Mouse (Mus musculus) induced T-regulatory cell, adult 2 months (primary cell): Measurements from ENCODE around the gene Hexim2.

Experiments used
- DNase-seq: peaks from one replicate; pipeline ENCODE4 v3.0.0-alpha.2; 2012; ENCODE audit warnings: low read depth

Hexim2 gene

DNA sequence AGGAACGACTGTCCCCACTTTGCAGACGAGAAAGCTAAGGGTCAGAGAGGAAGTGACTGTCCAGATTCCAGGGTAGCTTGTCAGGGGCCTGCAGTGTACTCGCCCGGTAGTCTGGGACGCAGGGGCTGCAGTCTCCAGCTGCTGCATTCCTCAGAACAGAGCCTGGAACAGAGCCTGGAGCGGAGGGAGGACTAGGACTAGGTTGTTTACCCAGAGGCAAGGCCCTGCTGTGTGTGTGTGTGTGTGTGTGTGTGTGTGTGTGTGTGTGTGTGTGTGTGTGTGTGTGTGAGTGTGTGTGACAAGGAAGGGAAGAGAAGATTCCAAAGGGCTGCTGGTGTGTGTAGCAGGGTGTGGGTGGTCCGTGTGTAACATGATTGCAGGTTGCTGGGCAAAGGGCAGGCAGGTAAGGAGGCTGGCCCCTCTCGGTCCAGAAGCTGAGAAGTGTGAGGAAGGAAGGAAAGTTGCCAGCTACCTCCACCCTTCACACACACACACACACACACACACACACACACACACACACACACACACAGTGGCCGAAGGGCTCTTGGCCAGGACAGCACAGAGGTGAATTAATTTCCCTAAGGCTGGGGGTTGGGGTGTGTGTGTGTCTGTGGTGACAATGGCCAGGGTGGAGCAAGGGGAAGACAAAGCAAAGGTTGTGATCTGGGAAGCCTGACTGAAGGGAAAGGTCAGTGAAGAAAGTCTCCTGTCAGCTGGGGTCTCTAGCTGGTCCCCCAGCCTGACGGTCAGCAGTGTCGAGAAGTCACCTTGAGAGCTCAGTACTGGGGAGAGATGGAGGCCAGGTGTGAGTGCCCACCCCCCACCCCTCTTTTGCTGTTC is 9.1 kb downstream of the Hexim2 start:
- no peak for DNase-seq

DNA sequence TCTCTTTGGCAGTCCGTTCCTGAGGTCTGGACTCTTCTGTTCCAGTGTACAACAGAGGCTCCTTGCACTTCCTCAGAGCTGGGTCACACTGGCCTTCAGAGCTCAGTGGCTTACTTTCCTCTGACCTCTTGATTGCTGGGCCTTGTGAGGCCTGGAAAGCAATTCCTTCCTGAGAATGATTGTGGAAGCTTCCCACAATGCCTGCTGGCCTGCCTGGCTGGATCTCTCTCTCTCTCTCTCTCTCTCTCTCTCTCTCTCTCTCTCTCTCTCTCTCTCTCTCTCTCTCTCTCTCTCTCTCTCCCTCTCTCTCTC is 9.7 kb downstream of the Hexim2 start:
- DNase-seq: no peak

DNA sequence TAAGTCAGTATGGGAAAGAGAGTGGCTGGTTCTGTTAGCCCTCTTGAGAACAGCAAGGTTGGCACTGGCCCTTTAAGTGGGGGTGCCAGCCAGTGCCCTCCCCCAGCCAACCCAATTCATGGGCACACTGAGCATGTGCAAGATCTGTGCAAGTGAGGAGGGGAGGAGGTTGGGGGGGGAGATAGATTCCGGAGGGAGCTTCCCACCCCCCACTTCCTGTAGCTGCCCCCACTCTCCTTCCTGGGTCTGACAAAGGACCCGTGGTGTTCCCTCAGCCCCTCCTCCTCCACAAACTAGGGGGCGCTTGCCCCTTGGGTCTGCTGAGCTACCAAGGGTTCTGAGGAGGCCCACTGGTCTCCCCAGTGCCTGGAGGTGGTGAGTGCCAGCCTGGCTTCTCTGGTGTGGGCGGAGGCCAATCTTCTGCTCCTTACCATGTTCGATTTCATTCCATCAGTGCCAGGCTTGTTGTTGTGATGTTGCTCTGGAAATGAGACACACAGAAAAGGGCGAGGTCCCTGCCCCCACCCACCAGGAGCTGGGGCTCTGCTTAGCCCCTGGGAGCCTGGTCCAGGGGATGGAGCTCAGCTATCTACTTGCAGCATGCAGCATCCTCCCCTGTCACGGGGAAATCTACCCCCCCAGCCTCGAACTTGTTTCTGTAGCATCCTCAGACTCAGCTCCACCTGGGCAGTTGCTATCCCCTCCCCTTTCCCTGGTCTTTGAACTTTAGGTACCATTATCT is 10.4 kb downstream of the Hexim2 start:
- DNase-seq: peak; percentile 81

DNA sequence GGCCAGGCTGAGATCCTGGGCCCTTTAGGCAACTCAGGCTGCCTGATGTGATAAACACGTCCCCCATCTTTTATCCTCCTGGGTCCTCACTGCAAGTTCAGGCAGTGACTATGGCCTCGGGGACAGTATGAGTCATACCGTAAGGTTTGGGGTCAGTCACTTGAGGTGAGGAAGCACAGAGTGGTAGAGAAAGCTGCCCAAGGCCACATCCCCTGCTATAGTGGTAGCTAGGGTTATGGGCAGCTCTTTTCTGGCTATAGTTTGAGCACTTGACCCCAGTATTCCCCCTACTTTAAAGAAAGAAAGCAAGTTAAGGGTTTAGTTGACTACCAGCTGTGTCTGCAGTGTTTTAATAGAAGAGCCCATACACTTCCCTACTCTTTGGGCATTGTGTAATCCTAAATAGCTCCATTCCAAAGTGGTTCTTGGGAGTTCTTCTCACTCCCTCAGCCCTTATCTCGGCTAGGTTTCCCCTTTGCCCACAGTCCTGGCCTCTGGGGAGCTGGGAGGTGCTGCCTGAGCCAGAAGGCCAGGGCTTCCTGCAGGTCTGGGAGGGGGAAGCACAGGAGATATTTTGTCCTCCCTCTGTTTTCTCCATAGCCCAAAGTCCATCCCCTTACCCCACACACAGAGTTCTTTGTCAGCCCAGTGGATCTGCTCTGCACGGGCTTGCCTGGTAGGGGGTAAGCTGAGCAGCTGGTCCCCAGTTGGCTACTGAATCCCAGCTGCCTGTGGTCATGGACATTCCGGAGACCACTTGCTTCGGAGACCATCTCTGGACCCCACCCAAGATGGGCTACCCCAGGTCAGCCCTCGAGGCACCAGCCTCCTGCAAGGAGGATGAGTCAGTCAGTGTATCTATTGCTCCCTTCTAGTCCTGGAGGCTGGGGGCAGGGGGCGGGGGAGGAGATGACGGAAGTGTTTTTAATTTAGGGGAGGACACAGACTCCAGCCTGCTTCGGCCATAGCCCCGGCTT is 12.4 kb downstream of the Hexim2 start:
- no peak for DNase-seq

DNA sequence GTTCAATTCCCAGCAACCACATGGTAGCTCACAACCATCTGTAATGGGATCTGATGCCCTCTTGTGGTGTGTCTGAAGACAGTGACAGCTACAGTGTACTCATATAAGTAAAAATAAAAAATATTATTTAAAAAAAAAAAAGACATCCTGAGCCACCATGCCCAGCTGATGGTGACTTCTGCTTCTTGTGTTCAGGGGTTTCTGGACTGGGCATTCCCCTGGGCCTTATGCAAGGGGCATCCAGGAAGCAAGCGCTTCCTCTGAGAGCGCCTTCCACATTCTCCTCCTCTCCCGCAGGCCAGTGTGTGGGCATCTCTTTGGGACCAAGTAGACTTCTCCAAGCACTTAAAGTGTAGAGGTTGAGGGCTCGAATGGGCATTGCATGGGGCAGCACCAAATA is 14.2 kb downstream of the Hexim2 start:
- DNase-seq: no peak

DNA sequence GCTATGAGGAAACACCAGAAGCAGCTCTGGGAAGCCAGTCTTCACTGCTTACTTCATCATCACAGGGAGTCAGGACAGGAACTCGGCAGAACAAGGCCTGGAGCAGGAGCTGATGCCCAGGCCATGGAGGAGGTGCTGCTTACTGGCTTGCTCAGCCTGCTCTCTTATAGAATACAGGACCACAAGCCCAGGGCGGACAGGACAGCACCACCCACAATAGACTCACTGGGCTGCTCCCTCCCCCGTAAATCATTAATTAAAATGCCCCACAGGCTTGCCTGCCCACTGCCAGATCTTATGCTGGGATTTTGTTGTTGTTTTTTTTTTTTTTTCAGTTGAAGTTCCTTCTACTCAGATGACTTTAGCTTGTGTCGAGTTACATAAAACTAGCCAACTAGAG is 15.5 kb downstream of the Hexim2 start:
- DNase-seq: no peak

DNA sequence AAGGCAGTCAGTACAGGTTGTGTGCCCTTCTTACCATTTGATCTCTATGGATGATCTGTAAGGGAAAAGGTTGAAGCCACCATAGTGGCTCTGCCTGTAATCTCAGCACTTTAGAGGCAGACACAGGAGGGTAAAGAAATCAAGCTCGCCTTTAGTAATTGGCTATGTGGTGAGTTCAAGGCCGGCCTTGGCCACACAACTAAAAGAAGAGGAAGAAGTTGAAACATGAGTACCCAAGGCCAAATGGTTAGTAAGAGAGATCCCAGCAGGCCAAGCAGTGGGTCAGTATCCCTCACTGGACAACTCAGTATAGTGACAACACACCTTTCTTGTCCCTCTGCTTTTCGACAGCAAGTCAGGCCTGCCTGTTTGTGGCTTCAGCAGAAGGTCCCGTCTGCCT is 17.5 kb downstream of the Hexim2 start:
- DNase-seq: no peak

DNA sequence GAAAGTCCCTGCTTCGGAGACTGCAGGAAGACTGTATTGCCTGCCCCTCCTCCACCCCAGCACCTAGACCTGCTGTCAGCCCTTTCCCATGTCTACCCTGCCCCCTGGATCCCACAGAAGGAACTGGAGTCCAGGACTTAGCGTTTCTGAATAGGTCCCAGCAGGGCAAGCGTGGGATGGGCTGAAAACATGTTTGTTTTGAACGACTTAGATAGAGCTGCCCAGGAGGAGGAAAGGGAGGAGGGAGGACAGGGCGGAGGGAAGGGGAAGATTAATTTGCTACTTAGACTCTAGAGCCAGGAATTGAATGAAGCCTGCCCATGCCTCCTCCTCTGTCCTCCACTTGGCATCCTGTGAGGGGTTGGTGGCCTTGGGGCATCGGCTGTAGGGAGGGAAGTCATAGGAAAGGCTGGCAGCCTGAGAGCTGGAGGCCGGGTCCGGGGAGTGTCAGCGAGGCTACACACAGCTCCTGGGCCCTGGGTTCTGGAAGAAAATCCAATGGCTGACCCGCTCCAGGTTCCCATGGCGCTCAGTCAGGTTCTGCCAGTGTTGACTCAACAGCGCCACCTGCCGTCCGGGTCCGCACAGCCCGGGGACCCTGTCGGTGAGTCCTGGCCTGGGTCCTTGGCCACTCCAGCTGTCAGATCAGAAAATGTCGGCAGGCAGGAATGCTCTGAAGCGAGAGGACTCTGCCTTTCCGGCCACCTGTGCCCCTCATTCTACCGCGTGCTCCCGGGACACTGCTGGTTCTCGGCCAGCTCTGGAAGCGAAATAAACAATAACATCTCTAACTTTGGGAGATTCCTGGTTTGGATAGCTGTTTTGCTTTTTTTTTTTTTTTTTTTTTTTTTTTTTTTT is 26.6 kb downstream of the Hexim2 start:
- DNase-seq: peak; percentile 95

DNA sequence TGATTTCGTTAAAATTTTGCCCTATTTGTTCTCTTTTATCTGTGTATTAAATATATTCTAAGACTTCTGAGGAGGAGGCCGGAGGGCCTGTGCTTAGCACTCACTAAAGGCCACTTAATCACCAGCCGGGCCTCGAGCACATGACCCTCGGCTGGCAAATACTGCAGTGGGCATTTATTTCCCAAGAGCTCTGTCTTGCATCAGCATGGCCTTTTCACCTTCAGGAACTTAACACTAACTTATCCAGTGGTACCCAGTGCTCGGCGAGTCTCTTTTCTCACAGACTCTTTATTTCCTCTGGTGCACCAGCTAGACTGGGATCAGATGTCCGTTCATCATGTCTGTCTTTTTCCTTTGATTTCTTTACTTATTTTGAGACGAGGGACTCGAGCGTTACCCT is 28.5 kb downstream of the Hexim2 start:
- no peak for DNase-seq

DNA sequence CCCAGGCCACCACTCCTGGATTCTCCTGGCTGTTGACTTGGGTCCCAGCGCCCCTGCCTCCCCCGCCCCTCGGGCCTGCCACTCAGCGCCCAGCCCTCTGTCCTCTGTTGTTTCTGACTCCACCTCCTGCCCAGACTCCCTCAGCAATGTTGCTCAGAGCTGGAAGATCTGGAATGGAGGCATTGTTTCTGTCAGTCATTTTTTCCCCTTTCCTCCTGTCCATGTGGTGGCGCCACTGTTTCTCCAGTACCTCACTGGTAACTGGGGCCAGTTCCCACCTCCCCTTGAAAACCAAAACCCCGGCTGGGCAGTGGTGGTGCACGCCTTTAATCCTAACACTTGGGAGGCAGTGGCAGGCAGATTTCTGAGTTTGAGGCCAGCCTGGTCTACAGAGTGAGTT is 29.2 kb downstream of the Hexim2 start:
- DNase-seq: peak; percentile 48

DNA sequence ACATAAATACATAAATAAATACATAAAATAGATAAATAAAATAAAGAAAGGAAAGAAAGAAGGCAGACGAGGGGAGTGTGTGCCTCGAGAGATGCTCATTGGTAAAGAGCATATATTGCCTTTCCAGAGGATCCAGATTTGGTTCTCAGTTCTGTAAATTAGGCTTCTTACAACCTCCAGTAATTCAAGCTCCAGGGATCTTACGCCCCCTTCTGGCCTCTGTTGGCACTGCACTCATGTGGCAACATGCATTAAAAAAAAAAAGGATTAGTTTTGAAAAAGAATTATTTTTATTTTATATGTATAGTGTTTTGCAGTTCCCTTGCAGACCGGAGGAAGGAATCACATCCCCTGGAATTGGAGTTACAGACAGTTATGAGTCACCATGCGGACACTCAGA is 29.9 kb downstream of the Hexim2 start:
- peak; percentile 82 for DNase-seq

DNA sequence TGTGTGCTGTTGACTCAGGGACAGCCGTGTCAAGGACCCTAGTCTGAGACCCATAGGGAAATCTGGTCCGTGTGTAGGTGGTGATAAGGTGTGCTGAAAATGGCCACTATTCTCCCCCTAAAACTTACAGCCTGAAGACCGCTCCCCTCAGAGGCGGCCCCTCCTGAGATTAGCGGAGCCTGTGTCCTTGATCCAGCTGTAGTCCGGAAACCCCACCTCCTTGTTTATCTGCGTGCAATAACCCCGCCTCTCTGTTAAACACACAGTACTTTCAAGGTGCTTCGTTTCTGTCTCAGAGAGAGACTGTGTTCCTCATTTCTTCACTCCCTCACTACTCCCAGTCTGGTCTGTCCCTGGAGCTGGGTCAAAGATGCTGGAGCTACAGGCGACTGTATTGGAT is 32.2 kb downstream of the Hexim2 start:
- peak; percentile 36 for DNase-seq

DNA sequence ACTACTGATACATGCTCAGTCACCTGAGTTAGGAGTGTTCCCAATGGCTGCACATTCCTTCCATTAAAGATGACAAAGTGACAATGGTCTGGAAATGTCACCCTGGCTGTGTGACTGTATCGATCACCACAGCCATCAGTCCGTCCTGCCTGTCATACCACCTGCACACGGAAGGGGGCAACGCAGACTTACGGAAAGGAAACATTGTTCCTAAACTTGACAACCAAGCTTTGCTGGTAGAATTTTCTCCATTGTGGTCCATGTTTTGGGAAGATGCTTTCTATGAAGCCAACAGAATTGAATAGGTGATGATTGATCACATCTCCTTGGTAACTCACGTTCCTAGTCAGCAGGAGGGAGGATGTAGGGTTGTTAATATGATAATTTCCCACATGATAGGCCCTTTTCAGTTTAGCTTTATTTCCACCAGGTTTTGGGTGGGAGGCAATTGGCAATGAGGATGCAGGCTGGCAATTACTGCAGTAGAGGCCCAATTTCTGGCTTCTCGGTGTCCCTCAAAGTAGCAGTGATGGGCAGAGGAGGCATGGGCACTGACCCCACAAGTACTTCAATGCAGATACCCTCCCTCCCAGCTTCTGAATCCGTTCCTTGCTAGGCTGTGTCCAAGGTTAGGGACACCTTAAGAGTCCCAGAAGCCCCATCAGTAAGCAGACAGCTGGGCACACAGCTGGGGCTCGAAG is 36.6 kb downstream of the Hexim2 start:
- DNase-seq: peak; percentile 93

DNA sequence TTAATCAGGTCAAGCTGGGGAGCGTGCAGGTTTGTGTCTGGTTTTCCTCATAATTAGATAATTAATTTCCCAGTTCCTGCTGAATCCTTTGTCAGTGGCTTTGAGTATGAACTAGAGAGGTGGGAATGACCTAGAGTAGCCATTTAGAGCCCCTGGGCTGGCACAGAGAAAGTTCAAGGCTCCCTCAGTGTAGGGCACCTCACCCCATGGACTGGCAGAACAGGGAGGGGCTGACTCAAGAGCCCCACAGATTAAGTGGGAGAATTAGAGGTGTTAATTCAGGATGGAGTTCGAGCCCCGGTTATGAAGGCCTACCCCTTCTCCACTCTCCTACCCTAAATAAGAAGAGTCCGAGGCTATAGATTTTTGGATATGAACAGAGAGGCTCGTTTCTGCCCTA is 37.4 kb downstream of the Hexim2 start:
- DNase-seq: no peak

DNA sequence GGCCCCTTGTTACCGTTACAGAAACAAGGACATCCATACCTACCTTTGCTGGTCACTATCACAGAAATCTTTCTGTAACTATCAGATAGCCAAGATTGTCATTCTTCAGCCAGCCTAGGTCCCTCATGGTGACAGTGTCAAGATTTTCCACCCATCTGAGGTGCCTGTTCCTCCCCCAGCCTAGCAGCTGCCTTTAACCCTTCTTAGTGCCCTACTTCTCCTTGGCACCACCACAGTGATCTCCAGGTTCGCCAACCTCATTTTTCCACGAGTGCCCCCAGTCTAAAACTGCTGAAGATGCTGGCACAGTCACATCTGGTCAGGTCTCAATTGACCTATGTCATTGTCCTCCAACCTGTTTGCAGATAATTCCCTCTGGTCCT is 37.9 kb downstream of the Hexim2 start:
- peak; percentile 61 for DNase-seq

DNA sequence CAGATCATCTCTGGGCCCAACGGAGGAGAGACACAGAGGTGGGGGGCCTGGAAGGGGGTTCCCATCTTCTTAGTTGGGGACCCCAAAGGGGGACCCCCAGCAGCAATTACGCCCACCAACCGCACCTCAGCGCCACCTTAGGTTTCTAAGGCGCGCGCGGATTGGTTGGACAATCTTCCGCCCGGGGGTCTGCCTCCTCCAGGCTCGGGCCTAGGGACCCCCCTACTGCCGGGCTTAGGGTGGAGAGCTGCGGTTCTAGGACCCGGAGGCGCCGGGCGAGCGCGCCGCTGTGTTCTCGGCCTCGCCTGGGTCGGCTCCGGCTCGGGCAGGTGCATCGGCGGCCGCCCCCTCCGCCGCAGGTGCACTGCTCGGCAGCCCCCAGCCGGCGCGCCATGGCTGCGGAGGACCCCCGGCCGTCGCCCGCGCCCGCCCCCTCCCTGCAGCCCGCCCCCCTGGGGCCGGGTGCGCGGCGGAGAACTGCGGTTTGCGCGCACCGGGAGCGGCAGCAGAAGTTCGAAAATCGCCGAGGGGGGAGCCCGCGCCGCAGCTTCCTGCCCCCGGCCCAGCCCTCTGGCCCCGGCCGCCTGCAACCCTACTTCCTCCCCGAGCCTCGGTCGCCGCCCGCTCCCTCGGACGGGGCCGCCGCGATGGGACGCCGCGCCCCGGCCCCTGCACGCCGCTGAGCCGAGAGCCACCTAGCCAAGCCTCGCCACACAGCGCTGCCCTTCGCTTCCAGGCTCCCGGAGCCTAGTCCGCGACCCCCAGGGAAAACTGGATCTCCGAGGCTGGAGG is 38.5 kb downstream of the Hexim2 start, which contains the start of gene Fmnl1:
TSS of gene Fmnl1 (plus strand) at position 614 of the 792 bp plus-strand sequence.
- peak; percentile 78 for DNase-seq

DNA sequence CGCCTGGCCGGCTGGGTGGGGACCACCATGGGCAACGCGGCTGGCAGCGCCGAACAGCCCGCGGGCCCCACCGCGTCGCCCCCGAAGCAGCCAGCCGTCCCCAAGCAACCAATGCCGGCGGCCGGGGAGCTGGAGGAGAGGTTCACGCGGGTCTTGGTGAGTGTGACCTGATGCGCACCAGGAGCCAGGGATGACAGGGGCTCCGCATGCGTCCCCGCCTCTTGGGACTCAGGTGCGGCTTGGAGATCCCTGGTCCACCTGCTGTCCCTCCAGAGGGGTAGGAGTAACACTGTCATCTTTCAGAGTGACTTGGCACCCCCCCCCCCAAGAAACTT is 39.0 kb downstream of the Hexim2 start:
- peak; percentile 54 for DNase-seq

DNA sequence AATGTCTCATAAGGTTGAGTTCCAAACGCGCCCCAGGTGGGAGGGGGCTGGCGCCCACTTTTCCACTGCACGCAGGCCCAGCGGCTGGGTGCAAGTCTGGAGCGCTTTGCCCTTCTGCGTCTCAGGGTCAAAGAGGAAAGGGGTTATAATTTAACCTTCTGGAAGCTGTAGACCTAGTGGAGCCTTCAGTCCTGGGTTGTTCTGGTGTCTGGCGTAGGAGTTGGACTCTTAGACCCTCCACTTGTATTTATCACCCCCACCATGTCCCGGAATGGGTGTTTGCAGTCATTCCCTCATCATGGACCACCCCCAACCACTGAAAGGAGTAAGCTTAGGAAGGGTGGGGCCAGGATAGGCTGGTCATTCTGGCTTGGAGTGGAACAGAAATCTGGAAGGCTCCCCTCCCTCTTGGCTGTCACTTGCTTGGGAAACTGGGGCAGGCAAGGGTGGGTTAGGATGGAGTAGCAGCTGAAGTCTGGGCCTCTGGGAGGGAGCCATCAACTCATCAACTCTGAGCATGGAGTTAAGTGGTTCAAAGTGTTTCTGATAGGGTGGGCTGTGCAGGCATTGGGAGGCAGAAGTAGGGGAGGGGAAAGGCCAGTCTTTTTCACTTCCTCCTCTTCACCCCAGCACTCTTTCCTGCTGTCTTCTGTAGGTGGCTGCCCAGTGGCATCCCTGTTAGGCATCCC is 39.6 kb downstream of the Hexim2 start:
- peak; percentile 49 for DNase-seq

DNA sequence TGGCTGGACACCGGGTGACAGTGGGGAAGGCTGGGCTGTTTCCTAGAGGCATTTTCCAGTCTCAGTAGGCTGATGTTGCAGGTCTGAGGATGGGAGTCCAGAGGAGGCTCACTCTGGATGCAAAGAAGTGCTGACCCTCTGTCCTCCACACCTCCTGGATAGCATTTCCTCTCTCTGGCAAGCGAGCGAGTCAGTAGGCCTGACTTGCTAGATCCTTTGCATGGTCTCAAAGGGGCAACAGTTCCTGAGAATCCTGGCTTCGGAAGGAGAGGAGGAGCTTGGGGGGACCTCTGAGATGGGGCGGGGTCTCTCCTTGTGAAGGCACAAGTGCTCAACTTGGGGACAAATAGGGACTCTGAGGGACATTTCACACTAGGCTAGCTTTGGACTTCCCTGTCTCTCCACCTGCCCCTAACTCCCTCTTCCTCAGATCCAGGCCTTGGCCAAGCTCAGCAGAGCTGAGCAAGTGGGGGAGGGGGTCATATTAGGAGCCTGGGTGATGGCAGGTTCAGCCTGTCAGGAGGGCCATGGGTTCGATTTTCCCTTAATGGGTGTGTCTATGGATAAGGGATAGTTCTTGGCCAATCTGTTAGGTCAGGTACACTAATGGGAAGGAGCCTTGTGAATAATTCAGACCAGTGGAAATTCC is 40.3 kb downstream of the Hexim2 start:
- DNase-seq: peak; percentile 55
